Mouse (Mus musculus) layer of hippocampus, adult 18-20 months (tissue): ENCODE data around the gene Zfp26. TPM values are rescaled to one million over a fixed set of nuclear protein-coding genes. Genes with fewer than 3 reads are reported as not detected.

Source experiments
- total RNA-seq, 2 experiments: library from RNA; stranded (reverse); gene quantifications; 2 replicates each; pipeline ENCODE4 v1.2.3; 2021

The Zfp26 gene
- total RNA-seq, 2 experiments from 2014 or later: 21.2 to 26.0 TPM

Other genes starting within 250 kb of the Zfp26 start
- gene Olfr871, start 248.0 kb downstream of the Zfp26 start, total RNA-seq: not detected
- not detected for gene Olfr872, start 223.0 kb downstream of the Zfp26 start, total RNA-seq
- not detected for gene Olfr39, start 177.8 kb downstream of the Zfp26 start, total RNA-seq
- not detected for gene Olfr873, start 161.6 kb downstream of the Zfp26 start, total RNA-seq
- gene Olfr18, start 124.1 kb downstream of the Zfp26 start, total RNA-seq: not detected
- gene Zfp560, start 75.0 kb downstream of the Zfp26 start, total RNA-seq: 1 to 10 TPM; 9.3 to 9.6 TPM
- gene Zfp426, start 32.6 kb upstream of the Zfp26 start, total RNA-seq: 10 to 100 TPM; 24.6 to 27.5 TPM
- 10 to 100 TPM; 41.6 to 45.7 TPM for gene Zfp266, start 61.3 kb upstream of the Zfp26 start, total RNA-seq
- 10 to 100 TPM; 17.1 to 18.0 TPM for gene Zfp846, start 121.1 kb upstream of the Zfp26 start, total RNA-seq
- gene Ubl5, start 182.7 kb upstream of the Zfp26 start, total RNA-seq: 100 to 1,000 TPM; 287 to 295 TPM
- 10 to 100 TPM; 22.5 to 22.7 TPM for gene Fbxl12, start 184.6 kb upstream of the Zfp26 start, total RNA-seq
- 10 to 100 TPM; 33.9 to 34.8 TPM for gene Pin1, start 191.9 kb upstream of the Zfp26 start, total RNA-seq